Mouse (Mus musculus): ENCODE measurements around the gene Pi4k2b. TPM values are rescaled to one million over a fixed set of nuclear protein-coding genes. Genes with fewer than 3 reads are reported as not detected.
"Not testable (repeated sequence)": the region's sequence is repeated elsewhere in the genome, so short reads cannot be mapped to it uniquely, and the experiment has no call there.

The Pi4k2b gene
- polyA plus RNA-seq (2015; fragmentation: Nextera tagmentation; extraction: Ambion mirVana): 5.4 and 6.2 TPM in 2 replicates

- H3K4me2 ChIP-seq (ENCODE audit: low read length): peak within 1 kb of the TSS; percentile 93
- H3K4me1 ChIP-seq (replicated peaks; ENCODE audit: control insufficient read depth, insufficient read depth, low read length): peaks cover 7% of the 10 kb centered on the region
- H3K9ac ChIP-seq (replicated peaks; ENCODE audit: low read depth, low read length): peak within 1 kb of the TSS; percentile 64
- under 1% methylated on average over 75 of the region's 75 CpGs for WGBS
- H3K9me3 ChIP-seq (ENCODE audit: control insufficient read depth, low read length): no peaks in the 10 kb centered on the region
- peak within 1 kb of the TSS; percentile 74 for H3K4me3 ChIP-seq (replicated peaks; ENCODE audit: low read length)
- H3K27ac ChIP-seq (ENCODE audit: low read length): no peak within 1 kb of the TSS
- ATAC-seq: peak; percentile 91
- no peaks in the 10 kb centered on the region for H3K36me3 ChIP-seq (ENCODE audit: control insufficient read depth, insufficient read depth)
- H3K27me3 ChIP-seq (replicated peaks; ENCODE audit: control insufficient read depth, insufficient read depth, low read length): no peaks in the 10 kb centered on the region
Observed at GRCm38 (mm10) chr5:52741391-52742111, at the start of gene Pi4k2b. TSS of gene Pi4k2b (plus strand) at chr5:52741574.

GRCm38 (mm10) chr5:52697291-52697690, 44.1 kb upstream of the Pi4k2b start:
- Histone ChIP-seq H3K36me3 (ENCODE audit: control insufficient read depth, insufficient read depth) (no peaks in the 10 kb centered on the region), H3K4me3 (replicated peaks; ENCODE audit: low read length) (no peak overlapping the region), H3K4me1 (replicated peaks; ENCODE audit: control insufficient read depth, insufficient read depth, low read length) (no peaks in the 10 kb centered on the region), H3K9me3 (ENCODE audit: control insufficient read depth, low read length) (no peaks in the 10 kb centered on the region), H3K27ac (ENCODE audit: low read length) (no peak overlapping the region), H3K27me3 (replicated peaks; ENCODE audit: control insufficient read depth, insufficient read depth, low read length) (no peaks in the 10 kb centered on the region), H3K4me2 (ENCODE audit: low read length) (no peak overlapping the region), H3K9ac (replicated peaks; ENCODE audit: low read depth, low read length) (no peak overlapping the region)
- 92% methylated on average over 1 of the region's 1 CpGs for WGBS
- no peak for ATAC-seq

GRCm38 (mm10) chr5:52697882-52698440, 43.4 kb upstream of the Pi4k2b start:
- H3K4me3 ChIP-seq (replicated peaks; ENCODE audit: low read length); H3K36me3 ChIP-seq (ENCODE audit: control insufficient read depth, insufficient read depth); H3K27ac ChIP-seq (ENCODE audit: low read length); H3K27me3 ChIP-seq (replicated peaks; ENCODE audit: control insufficient read depth, insufficient read depth, low read length); H3K9ac ChIP-seq (replicated peaks; ENCODE audit: low read depth, low read length); ATAC-seq; H3K4me2 ChIP-seq (ENCODE audit: low read length); H3K9me3 ChIP-seq (ENCODE audit: control insufficient read depth, low read length); H3K4me1 ChIP-seq (replicated peaks; ENCODE audit: control insufficient read depth, insufficient read depth, low read length): not testable (repeated sequence)
- 91% methylated on average over 7 of the region's 7 CpGs for WGBS

- 77% methylated on average over 4 of the region's 4 CpGs for WGBS
Observed at GRCm38 (mm10) chr5:52704562-52704961, 36.8 kb upstream of the Pi4k2b start.

GRCm38 (mm10) chr5:52712704-52713103, 28.7 kb upstream of the Pi4k2b start:
- H3K9me3 ChIP-seq (ENCODE audit: control insufficient read depth, low read length): no peaks in the 10 kb centered on the region
- H3K4me3 ChIP-seq (replicated peaks; ENCODE audit: low read length): no peak overlapping the region
- no peak overlapping the region for H3K4me2 ChIP-seq (ENCODE audit: low read length)
- H3K27me3 ChIP-seq (replicated peaks; ENCODE audit: control insufficient read depth, insufficient read depth, low read length): no peaks in the 10 kb centered on the region
- H3K4me1 ChIP-seq (replicated peaks; ENCODE audit: control insufficient read depth, insufficient read depth, low read length): no peaks in the 10 kb centered on the region
- no peak overlapping the region for H3K27ac ChIP-seq (ENCODE audit: low read length)
- no peak for ATAC-seq
- no peak overlapping the region for H3K9ac ChIP-seq (replicated peaks; ENCODE audit: low read depth, low read length)
- no peaks in the 10 kb centered on the region for H3K36me3 ChIP-seq (ENCODE audit: control insufficient read depth, insufficient read depth)

More at GRCm38 (mm10) chr5:52704562-52704961, 36.8 kb upstream of the Pi4k2b start:
- Histone ChIP-seq H3K9ac (replicated peaks; ENCODE audit: low read depth, low read length) (no peak overlapping the region), H3K4me1 (replicated peaks; ENCODE audit: control insufficient read depth, insufficient read depth, low read length) (no peaks in the 10 kb centered on the region), H3K27ac (ENCODE audit: low read length) (no peak overlapping the region), H3K4me3 (replicated peaks; ENCODE audit: low read length) (no peak overlapping the region), H3K36me3 (ENCODE audit: control insufficient read depth, insufficient read depth) (no peaks in the 10 kb centered on the region), H3K9me3 (ENCODE audit: control insufficient read depth, low read length) (no peaks in the 10 kb centered on the region), H3K27me3 (replicated peaks; ENCODE audit: control insufficient read depth, insufficient read depth, low read length) (no peaks in the 10 kb centered on the region), H3K4me2 (ENCODE audit: low read length) (no peak overlapping the region)
- ATAC-seq: no peak

- WGBS: 77% methylated on average over 5 of the region's 5 CpGs
- no peak overlapping the region for H3K27ac ChIP-seq (ENCODE audit: low read length)
- ATAC-seq: no peak
Observed at GRCm38 (mm10) chr5:52716742-52717448, 24.5 kb upstream of the Pi4k2b start.

GRCm38 (mm10) chr5:52721003-52721402, 20.4 kb upstream of the Pi4k2b start:
- Histone ChIP-seq H3K36me3 (ENCODE audit: control insufficient read depth, insufficient read depth) (no peaks in the 10 kb centered on the region), H3K4me2 (ENCODE audit: low read length) (no peak overlapping the region), H3K4me1 (replicated peaks; ENCODE audit: control insufficient read depth, insufficient read depth, low read length) (no peaks in the 10 kb centered on the region), H3K4me3 (replicated peaks; ENCODE audit: low read length) (no peak overlapping the region), H3K27me3 (replicated peaks; ENCODE audit: control insufficient read depth, insufficient read depth, low read length) (no peaks in the 10 kb centered on the region), H3K9me3 (ENCODE audit: control insufficient read depth, low read length) (no peaks in the 10 kb centered on the region), H3K27ac (ENCODE audit: low read length) (no peak overlapping the region), H3K9ac (replicated peaks; ENCODE audit: low read depth, low read length) (no peak overlapping the region)
- no peak for ATAC-seq
- WGBS: 85% methylated on average over 8 of the region's 8 CpGs

More at GRCm38 (mm10) chr5:52716742-52717448, 24.5 kb upstream of the Pi4k2b start:
- H3K4me2 ChIP-seq (ENCODE audit: low read length): no peak overlapping the region
- H3K36me3 ChIP-seq (ENCODE audit: control insufficient read depth, insufficient read depth): no peaks in the 10 kb centered on the region
- no peaks in the 10 kb centered on the region for H3K4me1 ChIP-seq (replicated peaks; ENCODE audit: control insufficient read depth, insufficient read depth, low read length)
- no peak overlapping the region for H3K4me3 ChIP-seq (replicated peaks; ENCODE audit: low read length)
- H3K9ac ChIP-seq (replicated peaks; ENCODE audit: low read depth, low read length): no peak overlapping the region
- no peaks in the 10 kb centered on the region for H3K27me3 ChIP-seq (replicated peaks; ENCODE audit: control insufficient read depth, insufficient read depth, low read length)
- no peaks in the 10 kb centered on the region for H3K9me3 ChIP-seq (ENCODE audit: control insufficient read depth, low read length)

- 86% methylated on average over 5 of the region's 5 CpGs for WGBS
- no peak overlapping the region for H3K9ac ChIP-seq (replicated peaks; ENCODE audit: low read depth, low read length)
- no peak overlapping the region for H3K4me3 ChIP-seq (replicated peaks; ENCODE audit: low read length)
- ATAC-seq: no peak
- H3K36me3 ChIP-seq (ENCODE audit: control insufficient read depth, insufficient read depth): no peaks in the 10 kb centered on the region
- H3K27ac ChIP-seq (ENCODE audit: low read length): no peak overlapping the region
- H3K4me1 ChIP-seq (replicated peaks; ENCODE audit: control insufficient read depth, insufficient read depth, low read length): no peaks in the 10 kb centered on the region
- no peaks in the 10 kb centered on the region for H3K27me3 ChIP-seq (replicated peaks; ENCODE audit: control insufficient read depth, insufficient read depth, low read length)
- no peaks in the 10 kb centered on the region for H3K9me3 ChIP-seq (ENCODE audit: control insufficient read depth, low read length)
- no peak overlapping the region for H3K4me2 ChIP-seq (ENCODE audit: low read length)
Observed at GRCm38 (mm10) chr5:52727747-52728146, 13.6 kb upstream of the Pi4k2b start.

GRCm38 (mm10) chr5:52732811-52733210, 8.6 kb upstream of the Pi4k2b start:
- no peaks in the 10 kb centered on the region for H3K9me3 ChIP-seq (ENCODE audit: control insufficient read depth, low read length)
- 82% methylated on average over 4 of the region's 4 CpGs for WGBS
- no peak for ATAC-seq

More at GRCm38 (mm10) chr5:52732811-52733210, 8.6 kb upstream of the Pi4k2b start:
- no peak overlapping the region for H3K4me3 ChIP-seq (replicated peaks; ENCODE audit: low read length)
- H3K27me3 ChIP-seq (replicated peaks; ENCODE audit: control insufficient read depth, insufficient read depth, low read length): no peaks in the 10 kb centered on the region
- no peak overlapping the region for H3K4me2 ChIP-seq (ENCODE audit: low read length)
- no peaks in the 10 kb centered on the region for H3K36me3 ChIP-seq (ENCODE audit: control insufficient read depth, insufficient read depth)
- no peaks in the 10 kb centered on the region for H3K4me1 ChIP-seq (replicated peaks; ENCODE audit: control insufficient read depth, insufficient read depth, low read length)
- no peak overlapping the region for H3K9ac ChIP-seq (replicated peaks; ENCODE audit: low read depth, low read length)
- H3K27ac ChIP-seq (ENCODE audit: low read length): no peak overlapping the region

Data from forebrain, embryonic 16.5 days (tissue).